ENCODE assay signal across 22 mouse cellular contexts in the genomic region with DNA sequence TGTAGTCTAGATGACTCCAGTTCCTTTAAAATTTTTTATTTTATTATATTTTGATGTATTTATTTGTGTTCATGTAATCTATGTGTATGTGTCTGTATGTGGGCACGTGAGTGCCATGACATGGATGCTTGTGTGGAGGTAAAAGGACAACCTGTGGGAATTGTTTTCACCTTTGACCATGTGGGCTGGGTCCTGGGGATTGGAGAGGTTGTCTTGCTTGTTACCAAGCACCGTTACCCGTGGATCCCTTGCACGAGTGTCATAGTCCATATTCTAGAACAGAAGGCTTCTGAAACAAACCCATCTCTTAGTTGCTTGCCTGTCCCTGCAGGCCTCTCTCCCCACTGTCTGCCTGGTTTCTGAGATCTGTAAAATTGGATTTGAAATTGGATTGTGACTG. TPM values are rescaled to one million over a fixed set of nuclear protein-coding genes. Genes with fewer than 3 reads are reported as not detected.
DNase-seq lines count a peak whose midpoint lies in the region; ATAC-seq lines count a peak whose summit lies in the region.
"Had no signal": no experiment of that assay in that cellular context is flagged by ENCODE, and none has a peak within 500 bp of the region (broad histone marks: within the 10 kb centered on the region; RNA-seq: fewer than 3 reads in every experiment).

No protein-coding gene starts in this region.

- DNase-seq in kidney, adult 18-20 months: peak; percentile 27
- no peak for DNase-seq in kidney, postnatal 4 days
- peak; percentile 51 for DNase-seq in kidney, adult 9 months
- DNase-seq: adrenal gland, adult 2 months; adrenal gland, postnatal 10 days; adrenal gland, postnatal 25 days; cerebellum, adult 11 months; cerebellum, adult 18-20 months; cerebellum, adult 8-10 months; cerebellum, adult 9-11 months; cerebellum, postnatal 14 days; cerebellum, postnatal 36 days; embryo, embryonic 11 days had no signal

- WGBS in kidney, embryonic 14.5 days: 82% methylated on average over 4 of the region's 4 CpGs

- peaks cover under 1% of the 10 kb centered on the region; the same call in 1 of the 2 replicates for H3K9me3 ChIP-seq in kidney, embryonic 14.5 days (ENCODE audit: control insufficient read depth, low read length)
- H3K9me3 ChIP-seq: embryonic facial prominence, embryonic 13.5 days; forebrain, embryonic 10.5 days had no signal

- ATAC-seq in kidney, embryonic 14.5 days (ENCODE audit: low FRiP score, low TSS enrichment): no peak
- ATAC-seq: forebrain, embryonic 14.5 days; forebrain, embryonic 16.5 days had no signal

- no peak overlapping the region for H3K27ac ChIP-seq in kidney, embryonic 14.5 days (ENCODE audit: low read depth, low read length)
- H3K27ac ChIP-seq: embryonic facial prominence, embryonic 13.5 days; embryonic facial prominence, embryonic 15.5 days; forebrain, embryonic 10.5 days; forebrain, embryonic 12.5 days had no signal

- H3K9ac ChIP-seq in kidney, embryonic 14.5 days (ENCODE audit: low read depth, low read length): no peak overlapping the region
- H3K9ac ChIP-seq: embryonic facial prominence, embryonic 13.5 days; embryonic facial prominence, embryonic 15.5 days; forebrain, embryonic 12.5 days had no signal

- no peaks in the 10 kb centered on the region for H3K36me3 ChIP-seq in kidney, embryonic 14.5 days (ENCODE audit: control insufficient read depth, insufficient read depth, low read length)
- H3K36me3 ChIP-seq: embryonic facial prominence, embryonic 13.5 days; embryonic facial prominence, embryonic 15.5 days; forebrain, embryonic 10.5 days; forebrain, embryonic 12.5 days had no signal

- H3K4me3 ChIP-seq in kidney, embryonic 14.5 days (ENCODE audit: low read length): no peak overlapping the region
- H3K4me3 ChIP-seq: embryonic facial prominence, embryonic 13.5 days; embryonic facial prominence, embryonic 15.5 days; erythroblast, embryonic 14.5 days; forebrain, embryonic 10.5 days; forebrain, embryonic 12.5 days had no signal

- no peaks in the 10 kb centered on the region for H3K27me3 ChIP-seq in kidney, embryonic 14.5 days (ENCODE audit: control insufficient read depth, insufficient read depth, low read length)
- H3K27me3 ChIP-seq: embryonic facial prominence, embryonic 13.5 days; embryonic facial prominence, embryonic 15.5 days; forebrain, embryonic 12.5 days had no signal

- no peak overlapping the region for H3K4me2 ChIP-seq in kidney, embryonic 14.5 days (replicated peaks; ENCODE audit: low read depth, low read length)
- H3K4me2 ChIP-seq: embryonic facial prominence, embryonic 13.5 days; embryonic facial prominence, embryonic 15.5 days; forebrain, embryonic 12.5 days had no signal

- no peaks in the 10 kb centered on the region for H3K4me1 ChIP-seq in kidney, embryonic 14.5 days (ENCODE audit: control insufficient read depth, insufficient read depth, low read length)
- H3K4me1 ChIP-seq: embryonic facial prominence, embryonic 13.5 days; embryonic facial prominence, embryonic 15.5 days; forebrain, embryonic 10.5 days had no signal

RNA-seq across cellular contexts. Expression of gene Erich6, which starts 23.6 kb away (rescaled TPM):
- 0.14 TPM in 1 of 2 replicates, not detected in the other for polyA plus RNA-seq in kidney, embryonic 14.5 days (2014; fragmentation: Nextera tagmentation; extraction: Ambion mirVana)
- polyA plus RNA-seq: adrenal gland, adult 2 months; embryonic facial prominence, embryonic 11.5 days; embryonic facial prominence, embryonic 15.5 days; erythroblast, embryonic 14.5 days; forebrain, embryonic 10.5 days; forebrain, embryonic 16.5 days had no signal

RNA-seq across cellular contexts. Expression of gene Siah2, which starts 31.6 kb away (rescaled TPM):
- 4.6 and 5.5 TPM in 2 replicates for polyA plus RNA-seq in kidney, embryonic 14.5 days (2014; fragmentation: Nextera tagmentation; extraction: Ambion mirVana)

Comparison
In these comparisons a context has a peak if more than half of its experiments do, and no peak if none do; other contexts are left out.
1. DNase-seq: peak in kidney, adult 18-20 months (single experiment) and kidney, adult 9 months (single experiment); none in kidney, postnatal 4 days (0 of 2).